Mouse (Mus musculus): Measurements from ENCODE around the gene Slc22a22.

Gene Slc22a22

DNA sequence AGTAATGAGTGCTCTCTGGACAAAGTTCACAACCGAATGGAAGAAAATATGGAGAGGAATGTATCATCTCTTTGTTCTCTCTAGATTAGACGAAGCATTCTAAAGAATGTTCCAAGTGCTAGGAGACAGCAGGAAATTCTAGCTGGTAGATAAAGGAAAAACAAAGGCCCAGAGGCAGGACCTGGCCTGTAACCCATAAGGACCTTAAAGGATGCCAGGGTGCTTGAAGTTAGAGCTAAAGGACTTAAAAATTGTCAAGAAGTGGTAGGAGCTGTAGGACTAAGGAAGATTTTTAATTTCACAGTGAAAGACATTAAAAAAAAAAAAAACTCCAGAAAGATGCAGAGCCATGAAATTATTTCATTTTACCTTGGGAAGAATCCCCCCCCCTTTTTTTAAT lies at the start of gene Slc22a22:
TSS of gene Slc22a22 (minus strand) at position 101 of the 400 bp plus-strand sequence.
- no peak for DNase-seq (ENCODE audit: low spot score)

DNA sequence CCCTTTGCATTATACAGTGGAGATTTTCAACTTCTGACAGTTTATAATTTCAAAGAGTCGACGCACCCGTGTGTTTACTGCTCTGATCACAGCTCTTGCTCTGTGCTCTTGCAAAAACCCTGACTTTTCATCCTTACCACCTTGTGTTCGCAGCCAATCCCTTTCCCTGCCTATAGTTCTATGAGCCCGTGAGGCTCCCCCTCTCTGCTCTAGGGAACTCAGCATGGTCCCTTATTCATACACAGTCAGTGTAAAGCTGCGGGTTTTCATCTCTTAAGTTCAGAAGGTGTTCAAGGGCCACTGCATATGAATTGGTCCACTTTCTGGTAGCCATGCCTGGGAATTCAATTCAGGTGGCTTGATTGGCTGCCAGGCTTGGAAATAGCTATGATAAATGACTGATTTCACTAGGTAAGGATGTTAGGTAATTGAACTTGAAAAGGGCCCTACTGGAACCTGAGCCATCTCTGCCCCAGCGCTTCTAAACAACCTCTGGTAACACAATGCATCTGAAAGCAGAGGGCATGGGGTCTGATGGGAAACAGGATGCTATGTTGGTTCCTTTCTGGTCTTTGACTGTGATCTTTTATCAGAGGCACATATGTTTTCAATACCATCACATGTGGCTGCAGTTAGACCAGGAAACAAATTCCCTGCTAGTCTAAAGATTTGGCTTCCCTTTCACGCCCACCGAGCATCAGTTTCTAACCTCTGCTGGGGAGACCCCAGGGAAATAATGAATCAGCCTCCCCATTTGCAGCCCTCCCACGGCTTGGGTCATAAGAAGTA lies 46.3 kb upstream of the Slc22a22 start:
- DNase-seq (ENCODE audit: low spot score), result no peak

- no peak for DNase-seq (ENCODE audit: low spot score)
Measured at GRCm38 (mm10) chr15:57522160-57522559, 44.7 kb upstream of the Slc22a22 start.

DNA sequence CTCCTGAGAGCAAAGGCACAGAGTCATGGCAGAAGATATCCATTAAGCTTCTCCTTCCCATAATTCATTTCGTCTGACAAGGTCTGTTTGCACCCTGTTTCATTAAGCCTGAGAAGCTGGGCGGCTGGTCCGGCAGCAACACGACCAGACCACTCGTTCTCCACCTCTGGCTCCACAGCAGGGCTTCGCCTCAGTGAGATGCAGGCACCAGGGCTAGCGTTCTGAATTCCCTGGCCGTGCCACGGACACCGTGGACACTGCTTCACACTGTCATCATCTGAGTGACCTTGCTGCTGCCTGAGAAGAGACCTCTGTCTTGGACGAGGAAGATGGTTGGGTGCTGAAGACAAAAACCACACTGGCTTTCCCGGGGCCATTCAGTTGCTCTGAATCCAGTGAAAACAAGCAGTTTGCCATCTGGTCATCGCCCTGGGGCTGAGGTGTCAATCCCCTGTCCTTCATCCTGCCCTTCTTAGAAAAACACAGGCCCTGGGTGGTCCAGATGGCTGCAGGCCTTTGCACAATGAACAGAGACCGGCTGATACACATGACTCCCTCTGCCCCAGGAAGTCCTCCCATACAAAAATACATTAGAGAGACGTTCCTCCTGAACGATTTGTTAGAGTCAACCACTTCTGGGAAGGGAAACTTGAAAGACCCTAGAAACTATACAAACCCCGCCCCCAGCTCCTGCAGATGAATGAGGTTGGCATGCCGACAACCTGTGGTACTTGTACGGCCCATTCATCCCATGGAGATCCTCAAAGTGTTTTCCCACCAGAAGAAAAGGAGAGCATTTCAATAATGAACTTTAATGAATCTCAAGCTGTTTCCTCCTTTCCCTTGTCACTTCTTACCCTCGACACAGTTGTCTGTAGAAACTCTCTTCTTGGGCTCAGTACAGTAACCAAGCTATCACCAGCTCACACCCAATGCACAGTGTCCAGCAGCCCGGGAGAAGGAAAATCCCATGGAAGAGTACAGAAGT lies 32.1 kb upstream of the Slc22a22 start:
- no peak for DNase-seq (ENCODE audit: low spot score)

GRCm38 (mm10) chr15:57508242-57509184 lies 31.1 kb upstream of the Slc22a22 start:
- DNase-seq (ENCODE audit: low spot score), result no peak

DNA sequence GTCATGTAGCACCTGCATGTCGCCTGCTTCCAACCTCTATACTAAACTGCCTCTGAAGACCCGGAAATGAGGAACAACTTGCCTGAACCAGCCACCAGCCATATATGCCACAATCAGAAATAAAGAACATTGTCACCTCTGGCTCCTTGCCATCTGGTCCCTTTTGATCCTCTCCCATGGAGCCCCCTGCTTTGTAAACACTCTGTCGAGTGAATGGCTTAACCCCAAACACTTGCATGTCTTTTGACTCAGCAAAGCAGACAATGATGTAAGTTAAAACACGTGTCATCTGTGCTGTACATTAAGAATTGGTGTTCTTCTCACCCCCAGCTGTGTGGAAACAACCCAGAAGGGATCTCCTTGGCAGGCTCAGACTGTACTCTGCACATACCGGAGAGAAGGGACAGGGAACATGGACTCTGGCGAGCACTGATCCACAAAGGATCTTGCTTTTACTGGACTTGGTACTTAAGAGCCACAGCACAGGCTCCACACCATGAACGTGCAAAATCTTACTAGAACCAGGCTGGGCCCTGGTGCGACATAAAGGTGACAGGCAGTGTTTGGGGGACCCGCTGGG lies 26.8 kb upstream of the Slc22a22 start:
- no peak for DNase-seq (ENCODE audit: low spot score)

- DNase-seq (ENCODE audit: low spot score), result no peak
Measured at GRCm38 (mm10) chr15:57503656-57504055, 26.2 kb upstream of the Slc22a22 start.

- no peak for DNase-seq (ENCODE audit: low spot score)
Measured at GRCm38 (mm10) chr15:57501559-57501958, 24.1 kb upstream of the Slc22a22 start.

DNA sequence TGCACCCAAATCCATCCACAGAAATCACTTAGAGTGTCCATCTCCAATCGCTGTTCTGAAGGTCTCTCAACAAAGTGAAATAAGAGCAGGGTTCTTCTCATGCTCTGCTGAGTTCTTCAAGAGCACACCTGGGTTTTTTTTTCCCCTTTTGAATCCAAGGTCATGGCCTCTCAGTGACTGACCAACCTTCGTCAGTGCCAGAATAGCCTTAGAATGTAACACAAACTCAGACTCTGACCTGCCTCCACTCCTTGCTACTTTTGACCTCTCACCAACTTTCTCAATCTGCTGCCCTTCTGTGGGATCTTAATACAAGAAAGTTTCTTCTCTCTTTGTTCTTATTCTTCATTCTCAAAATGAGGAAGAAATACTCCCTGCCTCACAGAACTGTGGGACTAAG lies 18.7 kb upstream of the Slc22a22 start:
- no peak for DNase-seq (ENCODE audit: low spot score)

DNA sequence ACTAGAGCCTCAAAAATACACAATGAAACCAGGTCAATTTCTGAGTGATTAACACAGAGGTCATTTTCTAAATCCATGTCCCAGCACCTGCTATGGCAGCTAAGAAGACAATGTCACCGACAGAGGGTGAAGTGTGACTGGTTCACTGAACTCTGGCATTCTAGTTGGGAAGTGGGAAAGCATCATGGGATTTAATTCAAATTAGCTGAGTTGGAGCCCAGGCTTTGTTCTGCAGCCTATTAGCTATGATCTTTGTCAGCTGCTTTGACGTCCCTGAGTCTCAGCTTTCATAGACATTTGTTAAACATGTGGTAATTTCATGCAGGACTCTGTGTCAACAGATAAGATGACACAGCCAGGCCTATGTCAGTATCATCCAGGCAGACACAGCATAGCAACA lies 5.1 kb upstream of the Slc22a22 start:
- no peak for DNase-seq (ENCODE audit: low spot score)

GRCm38 (mm10) chr15:57471648-57472047 lies 5.8 kb downstream of the Slc22a22 start:
- no peak for DNase-seq (ENCODE audit: low spot score)

DNA sequence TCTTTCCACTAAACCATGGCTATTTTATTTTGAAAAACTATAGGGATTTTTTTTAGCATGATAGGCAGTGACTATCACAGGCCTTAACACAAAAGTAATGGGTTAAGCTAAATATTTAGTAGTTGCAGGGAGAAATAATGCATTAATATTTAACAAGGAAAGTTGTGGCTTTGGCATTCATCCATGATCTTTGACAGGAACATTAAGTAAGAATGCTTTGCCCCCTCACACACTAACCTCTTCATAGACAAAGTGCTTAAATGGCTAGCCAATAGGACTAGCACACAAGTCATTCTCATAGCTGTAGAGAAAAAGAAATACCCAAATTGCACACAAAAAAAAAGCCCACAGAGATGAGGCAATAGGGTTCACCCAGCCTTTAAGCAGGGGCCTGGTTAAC lies 11.4 kb downstream of the Slc22a22 start:
- DNase-seq (ENCODE audit: low spot score), result no peak

DNA sequence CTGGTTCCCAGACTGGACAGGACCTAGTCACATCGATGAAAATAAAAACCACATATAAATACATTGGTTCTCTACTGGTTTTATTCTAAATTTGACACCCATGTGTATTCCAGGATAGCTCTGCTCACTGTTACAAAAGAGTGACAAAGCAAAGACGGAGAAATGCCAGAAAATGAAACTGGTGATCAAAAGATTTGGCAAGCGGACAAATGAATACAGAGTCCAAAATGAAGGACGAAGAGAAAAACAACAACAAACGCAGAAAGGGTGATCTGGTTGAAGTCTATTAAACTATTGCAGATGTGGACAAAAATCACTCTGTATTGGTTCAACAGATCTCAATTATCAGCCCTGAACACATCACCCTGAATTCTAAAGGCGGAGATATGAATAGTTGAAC lies 12.4 kb downstream of the Slc22a22 start:
- DNase-seq (ENCODE audit: low spot score), result no peak

- no peak for DNase-seq (ENCODE audit: low spot score)
Measured at GRCm38 (mm10) chr15:57464066-57464465, 13.4 kb downstream of the Slc22a22 start.

DNA sequence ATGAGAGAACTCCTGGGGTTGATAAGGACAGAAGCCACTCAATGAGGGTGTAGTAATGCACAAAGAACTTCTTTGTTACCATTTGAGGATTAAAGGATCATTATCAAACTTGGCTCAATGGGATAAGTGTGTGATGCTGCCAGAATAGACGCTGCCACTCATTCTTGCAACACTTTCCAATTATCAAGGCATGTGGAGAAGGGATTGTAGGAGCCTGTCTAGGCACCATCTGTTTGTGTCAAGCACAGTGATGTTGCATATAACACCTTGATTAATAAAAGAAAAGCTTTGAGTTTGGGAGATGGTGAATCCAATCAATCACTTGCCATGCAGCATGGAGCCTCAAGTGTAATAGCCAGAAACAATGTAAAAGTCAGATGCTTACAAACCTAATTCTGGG lies 16.1 kb downstream of the Slc22a22 start:
- DNase-seq (ENCODE audit: low spot score), result no peak

DNA sequence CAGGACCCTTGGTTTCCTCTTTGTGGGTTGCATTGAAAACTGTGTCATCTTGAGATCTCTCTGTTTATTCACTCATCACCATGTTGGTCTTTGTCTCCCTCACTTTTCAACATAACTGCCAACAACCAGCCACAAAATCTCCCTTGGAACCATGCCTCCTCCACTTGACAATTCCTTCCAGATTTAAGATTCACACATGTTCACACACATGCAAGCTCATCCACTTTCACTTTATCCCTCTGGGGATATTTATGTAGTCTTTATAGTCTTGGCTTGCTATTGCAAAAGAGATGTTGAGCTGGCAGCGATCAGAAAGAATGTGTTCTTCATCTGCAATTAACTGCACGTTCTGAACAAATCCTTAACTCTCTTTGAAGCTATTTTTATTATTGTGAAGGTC lies 20.1 kb downstream of the Slc22a22 start:
- DNase-seq (ENCODE audit: low spot score), result no peak

DNA sequence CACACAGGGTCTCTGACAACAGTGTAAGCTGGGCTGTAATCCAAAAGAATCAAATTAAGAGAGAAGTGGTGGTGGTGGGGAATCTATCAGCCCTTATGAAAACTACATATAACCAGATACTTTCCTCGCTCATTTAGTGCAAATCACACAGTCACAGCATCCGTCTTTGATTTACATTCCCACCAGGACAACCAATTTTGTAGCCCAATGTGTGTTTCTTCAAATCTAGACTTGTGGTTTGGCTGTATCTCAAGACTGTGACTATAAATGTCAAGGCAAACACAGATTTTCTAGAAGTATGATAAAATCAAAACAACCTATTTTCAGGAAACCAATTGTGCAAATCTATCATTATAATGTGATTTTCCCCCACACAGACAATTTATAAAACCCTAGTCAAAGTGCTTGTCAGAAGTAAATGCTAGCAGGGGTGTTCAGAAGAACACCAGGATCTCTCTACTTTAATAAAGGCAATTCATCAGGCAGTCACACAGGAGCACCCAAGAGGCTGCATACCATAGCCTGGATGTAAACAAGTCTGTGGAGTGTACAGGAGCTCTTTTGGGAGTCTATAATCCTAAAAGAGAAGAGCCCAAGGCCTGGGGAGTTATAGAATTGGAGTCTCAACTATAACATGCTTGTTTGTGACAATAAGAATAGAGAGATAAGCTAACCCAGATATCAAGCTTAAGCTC lies 42.6 kb downstream of the Slc22a22 start:
- DNase-seq (ENCODE audit: low spot score), result no peak

- DNase-seq (ENCODE audit: low spot score), result no peak
Measured at GRCm38 (mm10) chr15:57408498-57408897, 68.9 kb downstream of the Slc22a22 start.

DNA sequence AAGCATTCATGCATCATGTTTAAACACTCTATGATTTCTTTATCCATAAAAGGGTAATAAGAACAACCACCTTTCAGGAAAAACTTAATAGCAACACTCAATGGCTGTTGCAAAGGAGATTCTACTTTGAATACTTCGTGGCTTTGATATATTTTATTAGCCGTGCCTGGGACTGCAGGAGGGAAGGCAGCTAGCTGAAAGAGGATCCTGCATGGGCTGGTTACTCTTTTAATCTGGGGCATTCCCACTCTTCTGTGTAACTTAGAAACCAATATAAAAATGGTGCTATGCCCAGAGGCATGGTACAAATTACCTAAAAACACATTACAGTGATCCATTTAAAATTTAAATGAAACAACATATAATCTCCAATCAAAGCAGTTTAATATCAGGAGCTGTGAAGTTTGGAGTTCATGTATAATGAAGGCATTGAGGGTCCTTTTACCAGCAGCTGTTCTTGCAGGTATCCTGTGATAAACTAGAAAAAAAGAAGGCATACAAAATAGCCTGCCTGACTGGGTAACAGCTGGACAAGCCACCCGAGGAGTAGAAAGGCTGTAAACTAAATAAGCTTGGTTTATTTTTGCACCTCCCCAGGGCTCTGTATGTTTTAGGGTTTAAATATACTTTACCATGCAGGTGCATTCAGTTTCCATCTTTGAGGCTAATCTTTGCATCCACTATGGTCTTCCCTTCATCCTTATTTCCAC lies 78.8 kb downstream of the Slc22a22 start:
- DNase-seq (ENCODE audit: low spot score), result no peak

- DNase-seq (ENCODE audit: low spot score), result no peak
Measured at GRCm38 (mm10) chr15:57394053-57394452, 83.4 kb downstream of the Slc22a22 start.
